Mouse (Mus musculus) adrenal gland, postnatal 10 days (tissue): ENCODE results near the gene Dcun1d1. TPM values are rescaled to one million over a fixed set of nuclear protein-coding genes. Genes with fewer than 3 reads are reported as not detected.

Experiments used
- DNase-seq: peaks from one replicate; pipeline ENCODE4 v3.0.0; 2021; ENCODE audit warnings: mixed read lengths
- total RNA-seq, 2 experiments: library from RNA; stranded (reverse); gene quantifications; 2 replicates each; pipeline ENCODE4 v1.2.3; 2021

Gene Dcun1d1
- total RNA-seq, 2 experiments from 2014 or later, result 55.3 to 65.0 TPM

DNA sequence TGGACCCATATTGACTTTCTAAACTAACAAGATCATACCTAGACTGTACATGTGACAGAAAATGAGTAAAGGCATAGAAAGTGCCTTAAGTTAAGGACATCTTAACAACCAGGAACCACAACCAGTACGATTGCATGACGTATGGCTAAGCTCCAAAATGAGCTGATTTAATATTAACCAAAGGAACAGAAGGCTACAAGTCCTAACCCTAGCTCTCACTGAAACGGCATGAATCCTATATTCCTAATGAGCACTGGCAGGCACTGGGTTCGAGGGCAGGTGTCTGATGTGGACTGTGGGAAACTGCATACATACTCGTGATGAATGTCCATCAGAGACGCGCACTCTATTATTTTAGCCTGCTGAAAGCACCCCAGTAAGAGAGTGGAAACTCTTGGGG, 5.9 kb downstream of the Dcun1d1 start:
- no peak for DNase-seq

GRCm38 (mm10) chr3:35929831-35930230, 7.4 kb downstream of the Dcun1d1 start:
- no peak for DNase-seq

DNA sequence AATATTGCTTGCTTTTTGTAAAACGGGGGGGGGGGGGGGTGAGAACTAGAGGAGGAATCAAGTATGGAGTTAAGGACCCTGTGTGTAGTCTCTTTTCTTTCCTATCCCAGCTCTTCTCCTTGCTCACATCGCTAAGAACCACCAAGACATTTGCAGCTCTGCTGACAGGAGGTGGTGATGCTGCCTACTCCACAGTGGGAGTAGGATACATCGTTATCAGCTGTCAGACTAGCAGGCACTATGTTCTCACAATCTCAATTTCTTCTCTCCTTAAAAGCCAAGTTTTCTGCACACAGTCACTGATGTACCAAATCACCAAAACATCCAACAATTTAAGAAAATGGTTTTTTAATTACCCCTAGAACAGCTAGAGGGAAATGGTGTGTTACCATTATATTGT, 7.8 kb downstream of the Dcun1d1 start:
- DNase-seq, result no peak

GRCm38 (mm10) chr3:35925852-35926251, 11.4 kb downstream of the Dcun1d1 start:
- DNase-seq, result no peak

DNA sequence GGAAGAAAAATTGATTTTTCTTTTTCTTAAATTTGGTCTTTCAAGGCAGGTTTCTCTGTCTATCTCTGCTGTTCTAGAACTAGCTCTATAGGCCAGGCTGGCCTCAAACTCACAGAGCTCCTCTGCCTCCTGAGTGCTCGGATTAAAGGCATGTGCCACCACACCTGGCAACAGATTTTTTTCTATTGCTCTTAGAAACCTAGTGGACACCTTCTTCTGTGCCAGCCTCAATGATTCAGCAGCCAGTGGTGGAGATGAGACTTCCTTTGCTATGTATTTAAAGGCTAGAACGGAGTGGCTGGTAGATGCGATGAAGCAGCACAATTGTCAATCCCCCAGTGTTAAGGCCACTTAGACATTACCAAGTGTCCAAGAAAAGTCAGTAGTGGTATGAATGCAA, 13.2 kb downstream of the Dcun1d1 start:
- no peak for DNase-seq

- DNase-seq, result peak; percentile 15
Measured at GRCm38 (mm10) chr3:35923495-35923894, 13.8 kb downstream of the Dcun1d1 start.

GRCm38 (mm10) chr3:35922522-35922921, 14.7 kb downstream of the Dcun1d1 start:
- peak; percentile 41 for DNase-seq

GRCm38 (mm10) chr3:35918229-35918628, 19.0 kb downstream of the Dcun1d1 start:
- peak; percentile 59 for DNase-seq

DNA sequence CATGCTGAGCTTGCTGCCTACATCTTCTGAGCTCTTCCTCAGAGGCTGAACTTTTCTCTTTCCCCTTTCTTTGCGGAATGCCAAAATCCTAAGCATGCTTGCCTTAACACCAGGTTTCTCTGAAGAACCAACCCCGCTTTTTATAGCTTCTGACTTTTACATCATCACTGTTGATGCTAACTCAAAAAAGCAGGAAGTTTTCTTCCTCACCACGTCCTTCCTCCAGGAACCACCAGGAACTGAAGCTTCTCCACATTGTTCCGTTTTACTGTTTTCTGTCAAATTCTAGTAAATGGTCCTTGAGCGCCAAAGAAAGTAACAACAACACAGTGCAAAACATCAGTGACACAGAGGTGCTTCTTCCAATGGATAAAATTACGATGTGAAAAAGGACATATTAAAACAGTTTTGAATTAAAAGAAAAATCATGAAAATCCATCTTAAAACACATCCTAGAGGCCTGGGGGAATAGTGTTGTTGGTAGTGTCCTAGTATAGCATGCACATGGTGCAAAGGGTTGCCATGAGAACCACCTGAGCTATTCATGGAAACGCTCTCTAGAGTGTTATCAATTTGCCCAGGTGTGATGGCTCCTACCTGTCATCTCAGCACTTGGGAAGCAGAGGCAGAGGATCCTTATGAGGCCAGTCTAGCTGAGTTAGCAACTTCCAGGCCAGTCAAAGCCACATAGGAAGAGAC, 28.1 kb downstream of the Dcun1d1 start:
- DNase-seq, result no peak

- DNase-seq, result no peak
Measured at GRCm38 (mm10) chr3:35900555-35901204, 36.6 kb downstream of the Dcun1d1 start.

DNA sequence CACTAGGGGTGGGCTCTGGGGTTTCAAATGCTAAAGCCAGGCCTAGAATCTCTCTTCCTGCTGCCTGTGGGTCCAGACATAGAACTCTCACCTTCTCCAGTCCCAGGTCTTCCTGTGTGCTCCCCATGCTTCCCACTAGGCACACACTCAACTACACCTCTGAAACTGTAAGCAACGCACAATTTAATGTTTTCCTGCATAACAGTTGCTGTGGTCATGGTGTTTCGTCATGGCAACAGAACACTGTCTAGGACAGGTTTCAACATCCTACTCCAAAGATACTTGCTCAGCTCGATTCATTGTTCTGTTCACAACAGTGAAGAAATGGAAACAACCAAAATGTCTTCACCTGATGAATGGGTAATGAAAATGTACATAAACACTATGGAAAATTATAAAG, 38.1 kb downstream of the Dcun1d1 start:
- DNase-seq, result no peak

- no peak for DNase-seq
Measured at GRCm38 (mm10) chr3:35897900-35898299, 39.3 kb downstream of the Dcun1d1 start.

- peak; percentile 37 for DNase-seq
Measured at GRCm38 (mm10) chr3:35893156-35893555, 44.1 kb downstream of the Dcun1d1 start.

DNA sequence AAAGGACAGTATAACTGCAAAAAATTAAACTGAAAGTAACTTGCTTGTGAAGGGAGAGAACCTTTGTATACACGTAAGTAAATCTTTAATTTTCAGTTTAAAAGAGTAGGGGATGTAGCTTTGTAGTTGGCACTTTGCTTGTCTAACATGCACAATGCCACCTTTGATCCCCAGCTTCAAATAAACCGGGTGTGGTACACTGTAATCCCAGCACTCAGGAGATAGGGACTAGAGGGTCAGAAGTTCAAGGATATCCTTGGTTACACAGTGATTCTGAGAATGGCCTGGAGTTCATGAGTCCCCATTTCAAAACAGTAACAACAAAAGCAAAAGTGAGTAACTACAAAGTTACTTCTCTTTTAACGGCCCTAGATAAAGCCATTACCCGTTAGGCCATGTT, 46.1 kb downstream of the Dcun1d1 start:
- no peak for DNase-seq

- no peak for DNase-seq
Measured at GRCm38 (mm10) chr3:35889531-35889930, 47.7 kb downstream of the Dcun1d1 start.

- no peak for DNase-seq
Measured at GRCm38 (mm10) chr3:35883267-35883666, 54.0 kb downstream of the Dcun1d1 start.

DNA sequence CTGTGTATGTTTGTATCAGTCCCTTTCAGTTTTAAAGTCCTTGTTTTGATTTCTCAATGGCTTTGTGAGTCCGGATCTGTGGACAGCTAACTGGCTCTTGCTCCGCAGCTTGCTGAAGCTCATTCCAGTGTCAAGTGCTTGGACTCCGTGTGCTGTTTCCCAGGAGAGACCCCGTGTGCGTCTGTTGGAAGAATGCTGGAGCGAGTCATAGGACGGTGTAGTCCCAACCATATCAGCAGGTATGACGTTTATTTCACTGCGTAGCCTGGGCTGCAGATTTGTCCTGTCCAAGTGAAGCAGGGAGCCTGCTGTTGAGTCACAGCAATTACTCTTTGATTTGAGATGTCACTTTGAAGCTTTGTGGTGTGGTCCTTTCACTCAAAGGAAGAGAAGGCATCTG, 87.9 kb downstream of the Dcun1d1 start:
- DNase-seq, result no peak

Other genes starting within 250 kb of the Dcun1d1 start
- 10 to 100 TPM; 40.6 to 44.2 TPM for gene Atp11b, start 183.3 kb downstream of the Dcun1d1 start, total RNA-seq
- gene Mccc1, start 63.2 kb upstream of the Dcun1d1 start, total RNA-seq, result 10 to 100 TPM; 93.1 to 94.1 TPM
- gene Ccdc144b, start 116.1 kb upstream of the Dcun1d1 start, total RNA-seq, result under 1 TPM; 0.06 to 0.12 TPM
- 10 to 100 TPM; 56.7 to 64.7 TPM for gene Acad9, start 128.5 kb upstream of the Dcun1d1 start, total RNA-seq
- 1 to 10 TPM; 5.1 to 9.1 TPM for gene D3Ertd254e, start 213.6 kb upstream of the Dcun1d1 start, total RNA-seq